Mouse (Mus musculus) frontal cortex, adult 2 months (tissue): ENCODE measurements at regions not wholly inside any gene's neighbourhood (a gene's known extent, or its start where the extent isn't known, plus 50 kb on each side); places are given as distances from the start of the nearest gene placed in this dataset.

Experiments used
- DNase-seq, 2 experiments: peaks; one replicate each; pipeline ENCODE4 v3.0.0; 2022; ENCODE audit warnings: low spot score in 1 of 2; ENCODE audit errors: extremely low spot score in 1 of 2

DNA sequence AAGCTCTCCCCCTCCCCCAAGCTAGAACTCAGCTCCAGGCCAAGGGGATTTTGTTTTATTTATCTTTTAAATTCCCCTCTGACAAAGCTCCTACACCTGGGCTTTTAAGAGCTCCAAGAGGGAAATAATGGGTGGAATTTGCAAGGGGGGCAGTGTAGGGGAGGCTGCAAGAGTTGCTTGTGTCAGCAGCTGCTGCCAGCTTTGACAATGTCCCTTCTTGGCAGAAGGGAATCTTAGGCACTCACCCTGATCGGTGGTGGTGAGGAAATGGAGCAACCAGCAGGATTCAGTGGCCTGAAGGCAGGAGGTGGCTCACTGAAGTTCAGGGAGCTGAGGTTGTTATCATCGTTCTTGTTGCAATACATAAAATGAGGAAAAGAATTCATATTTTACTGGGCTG is 72.8 kb upstream of the Tnp1 start:
- no peak for DNase-seq

DNA sequence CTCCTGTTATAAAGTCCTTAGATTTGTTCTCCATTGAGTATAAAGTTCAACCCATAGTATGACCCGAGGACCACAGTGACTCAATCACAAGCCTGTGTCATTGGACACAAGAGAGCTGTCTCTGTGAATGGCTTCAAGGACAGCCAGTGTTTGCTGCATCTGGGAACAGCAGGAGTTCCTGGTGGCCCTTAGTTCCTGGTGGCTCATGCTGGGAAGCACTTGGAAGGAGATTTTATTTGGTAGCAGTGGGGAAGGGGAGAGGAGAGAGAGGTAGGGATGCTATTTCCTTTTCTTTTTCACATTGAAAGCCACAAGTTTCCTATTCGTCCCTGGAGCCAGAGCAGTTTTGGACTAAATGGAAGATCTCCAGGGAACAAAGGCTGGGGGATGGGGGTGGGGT is 69.2 kb upstream of the Tnp1 start:
- DNase-seq = no peak

DNA sequence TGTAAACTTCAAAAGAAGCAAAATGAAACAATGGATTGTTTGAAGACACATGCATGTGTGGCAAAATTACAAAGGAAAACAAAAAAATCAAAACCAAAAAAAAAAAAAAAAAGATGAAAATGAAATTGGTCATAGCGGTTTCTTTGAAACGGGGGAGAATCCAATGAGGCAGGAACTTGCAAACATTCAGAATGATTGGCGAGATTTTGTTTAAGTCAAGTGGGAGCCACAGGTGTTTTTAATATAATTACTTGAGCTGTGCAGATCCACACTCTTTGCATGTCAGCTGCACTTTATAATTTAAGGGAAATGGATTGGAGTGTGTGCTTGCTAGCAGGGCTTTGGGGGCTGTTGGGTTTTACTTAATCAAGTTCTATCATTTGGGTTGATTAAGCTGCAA is 67.7 kb upstream of the Tnp1 start:
- DNase-seq = no peak

DNA sequence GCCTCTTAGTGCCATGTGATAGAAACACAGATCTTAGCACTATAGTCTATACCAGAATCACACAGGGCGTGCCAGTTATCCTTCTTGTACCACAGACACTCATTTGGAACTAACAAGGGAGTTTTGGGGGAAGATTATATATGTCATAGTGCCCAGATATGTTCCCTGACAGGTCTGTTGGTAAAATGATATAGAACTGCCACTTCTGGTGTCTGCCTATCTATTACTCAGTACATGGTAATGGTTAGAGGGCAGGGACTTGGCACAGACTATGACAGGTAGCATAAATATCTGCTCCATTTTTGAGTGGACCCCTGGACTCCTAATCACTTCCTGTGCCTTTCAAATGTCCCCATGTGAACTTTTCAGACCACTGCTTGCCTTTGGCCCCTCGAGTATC is 63.8 kb upstream of the Tnp1 start:
- no peak for DNase-seq

DNA sequence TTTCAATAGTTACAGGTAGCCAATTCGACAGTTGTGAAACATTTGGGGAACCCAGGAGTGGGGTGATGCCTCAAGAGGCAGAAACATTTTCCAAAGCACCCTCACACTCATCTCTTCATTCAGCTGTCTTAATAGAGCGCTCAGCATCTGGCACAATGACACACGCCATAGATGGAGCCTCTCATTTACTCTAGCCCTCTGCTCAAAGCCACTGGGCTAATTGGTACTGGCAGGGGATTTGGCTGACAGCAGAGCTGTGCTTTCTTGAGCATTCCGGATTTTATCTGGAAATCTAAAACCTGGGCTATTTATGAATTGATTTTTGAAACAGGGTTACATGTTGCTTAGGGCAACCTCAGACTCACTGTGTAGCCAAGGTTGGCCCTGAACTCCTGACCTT is 61.4 kb upstream of the Tnp1 start:
- no peak for DNase-seq

DNA sequence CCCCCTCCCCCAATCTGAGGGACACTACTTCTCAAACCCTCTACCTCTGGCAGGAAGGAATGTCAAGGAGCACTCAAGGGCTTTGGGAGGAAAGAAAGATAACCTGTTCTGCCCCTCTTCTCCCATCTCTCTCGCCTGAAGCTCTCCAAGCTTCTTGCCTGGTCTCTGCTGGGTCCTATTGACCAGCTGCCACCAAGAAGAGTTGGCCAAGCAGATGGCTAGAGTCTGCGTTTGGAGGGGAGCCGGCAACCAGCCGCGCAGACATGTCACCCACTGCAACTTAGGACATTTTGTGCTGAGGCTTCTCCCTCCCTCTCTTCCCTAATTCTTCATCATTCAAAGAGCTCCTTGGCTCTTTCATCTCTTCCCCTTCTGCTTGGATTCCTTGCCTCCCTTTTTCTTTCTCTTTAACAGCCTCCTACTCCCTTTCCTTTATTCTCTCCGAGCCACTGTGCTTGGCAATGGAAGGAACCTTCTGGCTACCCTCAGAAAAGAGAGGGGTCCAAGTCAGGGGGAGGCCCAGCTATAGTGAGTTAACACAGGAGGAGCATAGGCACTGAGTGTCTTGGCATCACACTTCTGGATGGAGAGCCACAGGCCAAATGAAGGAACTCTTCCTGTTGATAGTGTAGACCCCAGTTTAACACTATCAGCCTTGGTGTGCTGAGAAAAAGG is 60.1 kb upstream of the Tnp1 start:
- DNase-seq = no peak

DNA sequence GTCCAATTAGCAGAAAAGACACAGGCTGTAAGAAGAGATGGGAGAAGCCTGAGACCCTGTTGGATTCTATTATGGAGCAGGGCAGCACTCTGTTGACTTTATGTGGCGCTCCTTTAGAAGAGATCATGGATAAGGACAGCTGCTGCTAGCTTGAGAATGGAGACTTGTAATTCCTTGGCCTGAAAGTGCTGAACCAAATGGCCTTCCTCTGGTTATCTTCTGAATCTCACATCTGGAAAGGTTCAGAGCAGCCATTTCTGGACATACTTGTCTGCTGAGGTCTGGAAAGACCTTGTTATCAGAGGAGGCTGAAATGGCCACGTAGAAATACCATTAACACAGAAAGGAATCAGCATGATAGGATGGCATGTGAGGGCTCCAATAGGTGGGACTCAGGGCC is 59.5 kb upstream of the Tnp1 start:
- no peak for DNase-seq

DNA sequence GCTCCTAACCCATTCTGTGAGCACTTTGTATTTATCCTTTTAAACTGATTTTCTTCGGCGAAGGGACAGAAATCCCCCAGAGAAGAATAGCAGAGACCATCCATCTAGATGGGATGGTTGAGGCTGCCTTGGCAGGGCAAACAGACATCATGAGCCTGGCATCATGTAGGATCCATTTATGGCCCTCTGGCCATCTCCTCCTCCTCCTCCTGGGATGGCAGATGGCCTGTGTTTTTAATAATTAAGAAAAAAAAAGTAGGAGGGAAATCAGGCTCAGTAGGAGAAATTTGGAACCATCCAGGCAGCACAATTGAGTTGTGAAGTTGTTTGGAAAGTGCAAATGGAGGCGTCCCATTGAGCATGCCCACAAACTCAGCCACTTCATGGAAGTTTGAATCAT is 58.8 kb upstream of the Tnp1 start:
- DNase-seq = no peak

DNA sequence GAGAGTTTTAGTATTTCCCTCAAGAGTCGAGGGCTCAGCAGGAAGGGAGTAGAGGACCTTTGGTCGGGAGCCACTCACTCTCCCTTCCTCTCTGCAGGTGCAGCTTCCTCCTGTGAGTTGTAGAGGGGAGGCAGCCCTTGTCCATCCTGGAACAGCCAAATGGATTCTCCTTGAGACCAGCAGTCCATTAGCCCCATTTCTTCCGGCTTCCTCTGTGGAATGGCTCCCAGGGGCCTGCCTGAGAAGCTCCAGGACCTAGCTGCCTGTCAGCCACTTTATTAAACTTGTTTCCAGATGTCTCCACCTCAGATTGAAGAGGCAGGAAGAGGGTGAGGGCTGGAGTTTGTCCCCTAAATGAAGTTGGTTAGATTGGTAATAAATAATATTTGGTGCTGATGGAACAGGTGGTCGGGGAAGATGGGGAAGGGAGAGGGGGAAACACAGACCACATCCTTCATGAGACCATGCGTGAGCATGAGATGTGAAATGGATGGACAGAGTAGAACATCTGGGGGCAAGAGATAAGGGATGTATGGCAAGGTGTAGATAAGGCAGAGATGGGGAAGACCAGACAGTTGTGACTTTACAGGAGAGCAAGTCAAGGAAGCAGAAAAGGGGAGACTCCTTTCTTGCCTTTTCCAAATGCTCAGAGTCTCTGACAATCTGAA is 56.7 kb upstream of the Tnp1 start:
- no peak for DNase-seq

DNA sequence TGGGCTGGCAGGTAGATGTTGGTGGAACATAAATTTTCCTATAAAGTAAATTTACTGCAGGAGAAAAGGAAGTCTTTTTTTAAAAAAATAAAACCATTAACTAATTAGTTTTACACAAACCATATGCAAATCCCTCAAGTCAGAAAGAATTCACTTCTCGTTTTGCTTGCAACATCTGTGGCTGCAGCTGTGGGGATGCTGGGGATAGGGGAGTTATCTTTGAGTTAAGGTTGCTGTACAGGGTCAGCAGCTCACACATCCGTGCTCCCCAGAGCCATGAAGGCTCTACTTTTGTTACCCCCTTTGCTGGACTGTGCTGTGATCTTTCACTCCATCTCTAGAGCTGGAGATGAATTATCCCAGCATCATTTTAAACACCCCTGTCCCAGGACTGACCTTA is 54.4 kb upstream of the Tnp1 start:
- DNase-seq = no peak
